Mouse (Mus musculus) cortical plate, adult 2 months (tissue): ENCODE results near the gene Rhpn2.

ENCODE experiments used
- CTCF ChIP-seq: fragments of 200-500 bp; IDR thresholded peaks from 2 replicates; pipeline ENCODE4 v1.5.1; 2011; ENCODE audit warnings: mild to moderate bottlenecking, control low read depth, low read length; ENCODE audit not compliant: insufficient read depth; ENCODE audit errors: extremely low read depth
- POLR2A ChIP-seq: fragments of 200-500 bp; IDR thresholded peaks from 2 replicates; pipeline ENCODE4 v1.6.1; 2011; ENCODE audit warnings: mild to moderate bottlenecking, low read length, control low read depth; ENCODE audit not compliant: insufficient read depth; ENCODE audit errors: extremely low read depth

- TF ChIP-seq POLR2A: no peak
- TF ChIP-seq CTCF: no peak
Observed at GRCm38 (mm10) chr7:35416654-35416948, 82.6 kb downstream of the Rhpn2 start.
